Mouse (Mus musculus): ENCODE results near the gene Ankrd28.

DNA sequence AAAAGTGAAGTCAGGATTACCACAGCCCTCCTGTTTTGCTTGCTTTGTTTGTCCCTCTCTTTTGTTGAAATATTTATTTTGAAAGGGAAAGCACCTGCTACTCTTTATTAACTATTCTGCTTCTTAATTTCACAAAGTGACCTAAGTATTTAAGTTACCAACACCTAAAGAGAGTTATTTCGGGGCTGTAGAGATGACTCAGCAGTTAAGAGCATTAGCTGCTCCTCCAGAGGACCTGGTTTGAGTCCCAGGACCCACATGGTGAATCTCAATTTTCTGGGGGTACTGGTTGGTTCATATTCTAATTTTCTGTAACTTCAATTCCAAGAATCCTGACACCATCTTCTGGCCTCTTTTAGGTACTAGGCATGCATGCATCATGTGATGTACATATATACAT lies 34.9 kb downstream of the Ankrd28 start:
- TF ChIP-seq CTCF (IDR thresholded peaks at IDR 0.05; ENCODE audit: low read depth, low read length) (no peak), POLR2A (IDR thresholded peaks at IDR 0.05; ENCODE audit: borderline replicate concordance, low read depth, low read length) (no peak)
